Mouse (Mus musculus) E14TG2a.4 (cell line): ENCODE results near the gene Mtcl1.

ENCODE experiments used
- CTCF ChIP-seq: conservative IDR thresholded peaks from 2 replicates; pipeline ENCODE4 v1.5.1; 2014; ENCODE audit warnings: low read length
- NANOG ChIP-seq: IDR thresholded peaks from 2 replicates; pipeline ENCODE4 v1.6.1; 2014; ENCODE audit warnings: borderline replicate concordance, low read length, mixed read lengths
- POU5F1 ChIP-seq: IDR thresholded peaks from 2 replicates; pipeline ENCODE4 v1.6.1; 2014; ENCODE audit warnings: low read length, borderline replicate concordance

- TF ChIP-seq CTCF (no peak), NANOG (no peak), POU5F1 (no peak)
Observed at GRCm38 (mm10) chr17:66496589-66496988, 47.0 kb upstream of the Mtcl1 start.
